Mouse (Mus musculus) liver, adult (tissue): ENCODE data around the gene Cyp26b1.

Source experiments
- GATA4 ChIP-seq: IDR thresholded peaks from 2 replicates; pipeline ENCODE4 v1.6.1; 2014; ENCODE audit warnings: mild to moderate bottlenecking, low read length; ENCODE audit not compliant: insufficient replicate concordance

Cyp26b1 gene

GRCm38 (mm10) chr6:84590961-84591745, 2.6 kb downstream of the Cyp26b1 start:
- TF ChIP-seq GATA4 = peak; percentile 41; the same call in 1 of the 2 replicates

GRCm38 (mm10) chr6:84589742-84590686, 3.7 kb downstream of the Cyp26b1 start:
- peak; percentile 35; the same call in 1 of the 2 replicates for TF ChIP-seq GATA4

GRCm38 (mm10) chr6:84588895-84589652, 4.6 kb downstream of the Cyp26b1 start:
- TF ChIP-seq GATA4 = no peak; the same call in 1 of the 2 replicates

GRCm38 (mm10) chr6:84588221-84588894, 5.3 kb downstream of the Cyp26b1 start:
- no peak for TF ChIP-seq GATA4

- TF ChIP-seq GATA4 = no peak
These were observed 6.1 kb downstream of the Cyp26b1 start for GRCm38 (mm10) chr6:84587471-84588101.

GRCm38 (mm10) chr6:84586551-84587200, 7.0 kb downstream of the Cyp26b1 start:
- no peak for TF ChIP-seq GATA4

GRCm38 (mm10) chr6:84585686-84586300, 7.9 kb downstream of the Cyp26b1 start:
- TF ChIP-seq GATA4 = no peak

- no peak for TF ChIP-seq GATA4
These were observed 8.7 kb downstream of the Cyp26b1 start for GRCm38 (mm10) chr6:84584783-84585685.

- no peak for TF ChIP-seq GATA4
These were observed 9.6 kb downstream of the Cyp26b1 start for GRCm38 (mm10) chr6:84583841-84584782.

GRCm38 (mm10) chr6:84583371-84583770, 10.3 kb downstream of the Cyp26b1 start:
- peak; percentile 18; the same call in 1 of the 2 replicates for TF ChIP-seq GATA4

- no peak for TF ChIP-seq GATA4
These were observed 10.9 kb downstream of the Cyp26b1 start for GRCm38 (mm10) chr6:84582826-84583225.

GRCm38 (mm10) chr6:84581833-84582445, 11.8 kb downstream of the Cyp26b1 start:
- TF ChIP-seq GATA4 = no peak
